Mouse (Mus musculus) cerebellum, adult 8-10 months (tissue): ENCODE data around the gene Hykk.

ENCODE experiments used
- DNase-seq: peaks from one replicate; pipeline ENCODE4 v3.0.0; 2022

Hykk gene

DNA sequence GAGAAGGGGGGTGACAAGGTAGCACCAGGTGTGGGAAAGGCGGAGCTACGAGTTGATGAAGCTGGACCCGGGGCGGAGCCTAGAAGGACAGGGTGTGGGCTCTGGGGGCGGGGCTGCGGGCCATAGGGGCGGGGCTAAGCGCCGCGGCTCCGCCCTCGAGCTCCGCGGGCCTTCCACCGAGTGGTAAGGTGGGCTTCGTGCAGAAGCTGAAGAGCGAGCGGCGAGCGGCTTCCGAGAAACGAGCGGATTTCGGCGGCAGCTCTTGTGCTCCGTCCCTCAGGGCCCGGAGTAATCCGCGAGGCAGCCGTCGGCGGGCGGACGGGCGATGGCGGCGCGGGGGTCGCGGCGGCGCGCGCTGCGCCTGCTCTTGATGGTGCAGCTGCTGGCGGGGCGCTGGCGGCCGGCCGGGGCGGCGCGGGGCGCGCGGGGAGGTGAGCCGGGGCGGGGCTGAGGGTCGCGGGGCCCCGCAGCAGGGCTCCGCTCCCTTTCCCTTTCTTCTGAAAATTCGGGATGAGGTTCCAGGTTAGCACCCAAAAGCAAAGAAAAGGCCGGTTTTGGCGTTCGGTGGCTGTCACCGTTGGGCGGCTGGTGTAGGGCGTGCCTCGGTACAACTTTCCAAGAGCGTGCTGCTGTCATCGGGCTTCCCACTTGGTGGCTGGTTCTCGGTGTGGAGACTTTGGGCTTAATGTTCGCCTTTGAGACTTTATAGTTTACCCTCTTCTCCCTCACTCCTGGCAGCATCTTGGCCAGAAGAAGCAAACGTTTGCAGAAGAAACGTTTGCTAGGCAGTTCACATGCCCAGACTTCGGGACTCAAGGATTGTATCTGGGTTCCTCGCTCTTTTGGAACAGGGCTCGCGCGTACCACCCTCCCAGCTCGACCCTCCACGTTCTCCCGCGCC lies 64.5 kb downstream of the Hykk start:
- DNase-seq: no peak

DNA sequence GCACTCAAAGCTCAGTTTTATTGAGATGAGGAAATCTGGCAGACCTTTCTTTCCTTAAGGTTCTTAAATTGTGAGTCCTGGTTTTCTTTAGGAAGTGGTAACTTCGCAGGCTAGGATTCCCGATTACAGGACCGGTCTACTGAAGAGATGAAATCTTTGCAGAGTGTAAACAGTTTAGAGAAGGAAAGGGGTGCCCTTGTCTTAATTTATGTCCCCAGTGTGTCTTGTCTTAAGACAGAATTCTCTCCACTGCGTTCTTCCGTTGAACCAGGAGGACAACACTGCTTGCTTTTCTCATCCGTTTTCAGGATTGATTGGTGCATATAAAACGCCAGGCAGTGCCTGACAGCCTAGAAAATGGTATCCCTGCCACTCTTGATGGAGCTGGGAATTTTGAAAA lies 65.3 kb downstream of the Hykk start:
- no peak for DNase-seq

GRCm38 (mm10) chr9:54990362-54990761 lies 73.3 kb downstream of the Hykk start:
- DNase-seq: no peak

DNA sequence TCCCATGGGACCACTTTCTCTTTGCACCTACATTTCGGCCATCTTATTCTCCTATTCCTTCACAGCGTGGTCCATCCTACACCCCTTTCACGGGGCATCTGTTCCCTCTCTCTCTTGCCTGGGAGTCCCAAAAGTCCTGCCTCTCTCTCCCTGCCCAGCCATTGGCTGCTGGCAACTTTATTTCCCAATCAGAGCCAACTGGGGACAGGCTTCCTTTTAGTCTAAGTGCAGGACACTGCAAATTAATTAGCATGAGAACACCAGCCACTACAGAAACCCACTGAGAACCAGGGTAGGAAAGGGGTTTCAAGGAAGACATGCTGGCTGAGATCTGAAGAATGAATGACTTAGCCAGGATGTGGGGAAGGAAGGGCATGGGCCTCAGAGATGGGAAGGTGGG lies 77.3 kb downstream of the Hykk start:
- no peak for DNase-seq

GRCm38 (mm10) chr9:54995645-54996044 lies 78.6 kb downstream of the Hykk start:
- DNase-seq: no peak
